Mouse (Mus musculus): ENCODE data around the gene Cntn3.
A peak's percentile ranks its signal among the peaks of the same experiment; 100 is the strongest.
"Not testable (repeated sequence)": the region's sequence is repeated elsewhere in the genome, so short reads cannot be mapped to it uniquely, and the experiment has no call there.

Cntn3 gene

GRCm38 (mm10) chr6:102573001-102573400, at the start of gene Cntn3:
Gene Cntn3 (minus strand): TSS chr6:102573101.
- DNase-seq (ENCODE audit: extremely low read depth, low read depth) = not testable (repeated sequence)

GRCm38 (mm10) chr6:102600773-102601172, 27.9 kb upstream of the Cntn3 start:
- peak; percentile 14 for DNase-seq (ENCODE audit: extremely low read depth, low read depth)

- DNase-seq (ENCODE audit: extremely low read depth, low read depth) = no peak
These were observed 24.9 kb upstream of the Cntn3 start for GRCm38 (mm10) chr6:102597756-102598155.

GRCm38 (mm10) chr6:102590151-102590550, 17.2 kb upstream of the Cntn3 start:
- no peak for DNase-seq (ENCODE audit: extremely low read depth, low read depth)

GRCm38 (mm10) chr6:102589311-102589710, 16.4 kb upstream of the Cntn3 start:
- no peak for DNase-seq (ENCODE audit: extremely low read depth, low read depth)

- DNase-seq (ENCODE audit: extremely low read depth, low read depth) = no peak
These were observed 13.2 kb upstream of the Cntn3 start for GRCm38 (mm10) chr6:102586056-102586455.

GRCm38 (mm10) chr6:102583578-102583977, 10.7 kb upstream of the Cntn3 start:
- no peak for DNase-seq (ENCODE audit: extremely low read depth, low read depth)

- no peak for DNase-seq (ENCODE audit: extremely low read depth, low read depth)
These were observed 5.4 kb downstream of the Cntn3 start for GRCm38 (mm10) chr6:102567496-102567895.

- no peak for DNase-seq (ENCODE audit: extremely low read depth, low read depth)
These were observed 7.7 kb downstream of the Cntn3 start for GRCm38 (mm10) chr6:102565228-102565627.

- DNase-seq (ENCODE audit: extremely low read depth, low read depth) = peak; percentile 68
These were observed 8.7 kb downstream of the Cntn3 start for GRCm38 (mm10) chr6:102564011-102564731.

- DNase-seq (ENCODE audit: extremely low read depth, low read depth) = no peak
These were observed 9.5 kb downstream of the Cntn3 start for GRCm38 (mm10) chr6:102563431-102563830.

- DNase-seq (ENCODE audit: extremely low read depth, low read depth) = no peak
These were observed 15.4 kb downstream of the Cntn3 start for GRCm38 (mm10) chr6:102557521-102557920.

GRCm38 (mm10) chr6:102556497-102556896, 16.4 kb downstream of the Cntn3 start:
- DNase-seq (ENCODE audit: extremely low read depth, low read depth) = peak; percentile 92

- no peak for DNase-seq (ENCODE audit: extremely low read depth, low read depth)
These were observed 17.0 kb downstream of the Cntn3 start for GRCm38 (mm10) chr6:102555814-102556437.

GRCm38 (mm10) chr6:102555067-102555657, 17.7 kb downstream of the Cntn3 start:
- no peak for DNase-seq (ENCODE audit: extremely low read depth, low read depth)

- DNase-seq (ENCODE audit: extremely low read depth, low read depth) = no peak
These were observed 31.1 kb downstream of the Cntn3 start for GRCm38 (mm10) chr6:102541633-102542412.

- DNase-seq (ENCODE audit: extremely low read depth, low read depth) = peak; percentile 90
These were observed 37.3 kb downstream of the Cntn3 start for GRCm38 (mm10) chr6:102535599-102535998.

- no peak for DNase-seq (ENCODE audit: extremely low read depth, low read depth)
These were observed 49.9 kb downstream of the Cntn3 start for GRCm38 (mm10) chr6:102523037-102523436.

GRCm38 (mm10) chr6:102520977-102521376, 51.9 kb downstream of the Cntn3 start:
- no peak for DNase-seq (ENCODE audit: extremely low read depth, low read depth)

GRCm38 (mm10) chr6:102515231-102515630, 57.7 kb downstream of the Cntn3 start:
- DNase-seq (ENCODE audit: extremely low read depth, low read depth) = no peak

- DNase-seq (ENCODE audit: extremely low read depth, low read depth) = no peak
These were observed 60.8 kb downstream of the Cntn3 start for GRCm38 (mm10) chr6:102512085-102512484.

- no peak for DNase-seq (ENCODE audit: extremely low read depth, low read depth)
These were observed 87.4 kb downstream of the Cntn3 start for GRCm38 (mm10) chr6:102485509-102485908.

Data from MEL-GATA-1-ER (cell line).